Mouse (Mus musculus) gastrocnemius, adult 18-20 months (tissue): ENCODE data around the gene Tuft1. TPM values are rescaled to one million over a fixed set of nuclear protein-coding genes. Genes with fewer than 3 reads are reported as not detected.
"Not testable (repeated sequence)": the region's sequence is repeated elsewhere in the genome, so short reads cannot be mapped to it uniquely, and the experiment has no call there.

ENCODE experiments used
- DNase-seq: peaks from one replicate; pipeline ENCODE4 v3.0.0; 2021; ENCODE audit warnings: low spot score
- long read RNA-seq, 2 experiments: library from polyadenylated mRNA; stranded (forward); transcript quantifications; one replicate each; pipeline ENCODE4 v2.0.0; 2021
- total RNA-seq, 2 experiments: library from RNA; stranded (reverse); gene quantifications; 2 replicates each; pipeline ENCODE4 v1.2.3; 2021

Tuft1 gene
- under 1 TPM; 0.85 to 0.94 TPM for total RNA-seq
- long read RNA-seq, experiment 1, partial matches to known transcripts = 0 of 1 reads
- long read RNA-seq, experiment 1, other reads (novel, unspliced or antisense) = 0 of 1 reads
- long read RNA-seq, experiment 2, partial matches to known transcripts = 1 of 2 reads
- long read RNA-seq, experiment 2, other reads (novel, unspliced or antisense) = 0 of 2 reads

- peak; percentile 54 for DNase-seq
Observed at GRCm38 (mm10) chr3:94658740-94659095, at the start of gene Tuft1. Tuft1 (minus strand) TSS chr3:94658872.

GRCm38 (mm10) chr3:94703364-94703763, 44.7 kb upstream of the Tuft1 start:
- DNase-seq = not testable (repeated sequence)

- no peak for DNase-seq
Observed at GRCm38 (mm10) chr3:94702856-94703255, 44.2 kb upstream of the Tuft1 start.

- not testable (repeated sequence) for DNase-seq
Observed at GRCm38 (mm10) chr3:94702163-94702810, 43.6 kb upstream of the Tuft1 start.

- not testable (repeated sequence) for DNase-seq
Observed at GRCm38 (mm10) chr3:94696257-94696656, 37.6 kb upstream of the Tuft1 start.

- not testable (repeated sequence) for DNase-seq
Observed at GRCm38 (mm10) chr3:94695591-94695990, 36.9 kb upstream of the Tuft1 start.

GRCm38 (mm10) chr3:94693874-94694273, 35.2 kb upstream of the Tuft1 start:
- DNase-seq = not testable (repeated sequence)

- DNase-seq = no peak
Observed at GRCm38 (mm10) chr3:94693329-94693825, 34.7 kb upstream of the Tuft1 start, which contains the start of gene Selenbp2. Selenbp2 (plus strand) TSS chr3:94693556.

GRCm38 (mm10) chr3:94691694-94692093, 33.0 kb upstream of the Tuft1 start:
- not testable (repeated sequence) for DNase-seq

GRCm38 (mm10) chr3:94690616-94691247, 32.1 kb upstream of the Tuft1 start:
- DNase-seq = no peak

GRCm38 (mm10) chr3:94690162-94690561, 31.5 kb upstream of the Tuft1 start:
- DNase-seq = not testable (repeated sequence)

- not testable (repeated sequence) for DNase-seq
Observed at GRCm38 (mm10) chr3:94689195-94689594, 30.5 kb upstream of the Tuft1 start.

GRCm38 (mm10) chr3:94688698-94689097, 30.0 kb upstream of the Tuft1 start:
- not testable (repeated sequence) for DNase-seq

GRCm38 (mm10) chr3:94685989-94686772, 27.5 kb upstream of the Tuft1 start:
- not testable (repeated sequence) for DNase-seq

- no peak for DNase-seq
Observed at GRCm38 (mm10) chr3:94683646-94684045, 25.0 kb upstream of the Tuft1 start.

- peak; percentile 11 for DNase-seq
Observed at GRCm38 (mm10) chr3:94680783-94681182, 22.1 kb upstream of the Tuft1 start.

- DNase-seq = not testable (repeated sequence)
Observed at GRCm38 (mm10) chr3:94680032-94680431, 21.4 kb upstream of the Tuft1 start.

GRCm38 (mm10) chr3:94679351-94679841, 20.7 kb upstream of the Tuft1 start:
- no peak for DNase-seq

GRCm38 (mm10) chr3:94675101-94675500, 16.4 kb upstream of the Tuft1 start:
- DNase-seq = not testable (repeated sequence)

GRCm38 (mm10) chr3:94665896-94666295, 7.2 kb upstream of the Tuft1 start:
- not testable (repeated sequence) for DNase-seq

GRCm38 (mm10) chr3:94665060-94665802, 6.6 kb upstream of the Tuft1 start:
- DNase-seq = not testable (repeated sequence)
